Mouse (Mus musculus): Measurements from ENCODE around the gene H3f3a.

GRCm38 (mm10) chr1:180762180-180762579 is 51.6 kb downstream of the H3f3a start:
- no peak for TF ChIP-seq POLR2AphosphoS2 (IDR thresholded peaks at IDR 0.05; ENCODE audit: insufficient read length, low read depth)
- no peak for TF ChIP-seq MAX (IDR thresholded peaks at IDR 0.05; ENCODE audit: low read depth)
- TF ChIP-seq E2F4 (IDR thresholded peaks at IDR 0.05; ENCODE audit: insufficient read depth): no peak

Measured in myocyte (in vitro differentiated cells).